Mouse (Mus musculus): ENCODE data around the gene Rbm45.

Rbm45 gene

DNA sequence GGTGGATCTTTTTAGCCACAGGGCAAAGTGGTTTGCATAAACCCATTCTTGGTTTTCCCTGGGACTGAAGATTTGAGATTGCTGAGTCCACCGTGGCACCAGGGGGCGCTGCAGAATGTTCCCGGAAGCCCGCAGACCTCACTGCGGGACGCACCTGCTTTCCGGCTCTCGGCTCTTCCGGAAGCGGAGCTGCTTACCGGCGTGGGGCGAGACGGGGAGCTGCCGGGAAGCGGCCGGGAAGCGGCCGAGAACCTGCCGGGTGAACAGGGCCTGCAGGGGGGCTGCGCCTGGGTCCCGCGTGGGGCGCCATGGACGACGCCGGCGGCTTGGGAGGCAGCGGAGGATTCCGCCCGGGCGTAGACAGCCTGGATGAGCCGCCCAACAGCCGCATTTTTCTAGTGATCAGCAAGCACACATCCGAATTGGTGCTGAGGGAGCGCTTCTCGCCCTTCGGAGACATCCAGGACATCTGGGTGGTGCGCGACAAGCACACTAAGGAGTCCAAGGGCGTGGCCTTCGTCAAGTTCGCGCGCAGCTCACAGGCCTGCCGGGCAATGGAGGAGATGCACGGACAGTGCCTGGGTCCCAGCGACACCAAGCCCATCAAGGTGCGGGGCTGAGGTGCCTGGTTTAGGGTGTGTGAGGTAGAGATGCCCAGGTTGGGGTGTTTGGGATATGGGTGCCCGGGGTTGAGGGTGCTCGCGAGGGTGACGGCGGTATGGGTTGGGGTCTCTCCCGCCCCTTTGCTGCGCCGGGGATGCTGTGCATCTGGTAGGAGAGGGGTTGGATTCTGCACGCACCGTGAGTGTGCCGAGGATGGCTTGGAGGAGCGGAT, at the start of gene Rbm45:
Gene Rbm45, plus strand, starts transcription at position 164 of the 835 bp plus-strand sequence.
- under 1% methylated on average over 61 of the region's 61 CpGs for WGBS

- 90% methylated on average over 6 of the region's 6 CpGs for WGBS
Observed at GRCm38 (mm10) chr2:76320336-76320735, 49.4 kb upstream of the Rbm45 start.

- 66% methylated on average over 21 of the region's 21 CpGs for WGBS
Observed at GRCm38 (mm10) chr2:76323185-76323875, 46.5 kb upstream of the Rbm45 start.

GRCm38 (mm10) chr2:76324463-76324862, 45.3 kb upstream of the Rbm45 start:
- WGBS = 76% methylated on average over 5 of the region's 5 CpGs

DNA sequence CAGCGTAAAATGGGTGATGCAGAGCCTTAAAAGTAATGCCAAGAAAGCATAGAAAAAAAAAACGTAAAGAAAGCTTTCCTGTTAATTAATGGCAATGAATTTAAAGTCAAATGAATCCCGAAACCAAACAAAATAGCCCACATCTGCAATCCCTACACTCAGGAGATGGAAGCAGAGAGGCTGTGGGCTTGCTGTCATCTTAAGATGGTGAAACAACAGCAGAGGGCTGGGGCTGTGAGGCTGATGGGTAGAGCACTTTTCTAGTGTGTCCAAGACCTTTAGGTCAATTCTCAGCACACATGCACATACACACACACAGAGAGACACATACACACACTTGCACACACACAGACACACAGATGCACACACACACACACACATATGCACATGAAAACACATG, 43.6 kb upstream of the Rbm45 start:
- 80% methylated on average over 3 of the region's 3 CpGs for WGBS

- WGBS = 96% methylated on average over 5 of the region's 5 CpGs
Observed at GRCm38 (mm10) chr2:76330081-76330480, 39.7 kb upstream of the Rbm45 start.

GRCm38 (mm10) chr2:76332161-76332805, 37.5 kb upstream of the Rbm45 start:
- 73% methylated on average over 11 of the region's 11 CpGs for WGBS

DNA sequence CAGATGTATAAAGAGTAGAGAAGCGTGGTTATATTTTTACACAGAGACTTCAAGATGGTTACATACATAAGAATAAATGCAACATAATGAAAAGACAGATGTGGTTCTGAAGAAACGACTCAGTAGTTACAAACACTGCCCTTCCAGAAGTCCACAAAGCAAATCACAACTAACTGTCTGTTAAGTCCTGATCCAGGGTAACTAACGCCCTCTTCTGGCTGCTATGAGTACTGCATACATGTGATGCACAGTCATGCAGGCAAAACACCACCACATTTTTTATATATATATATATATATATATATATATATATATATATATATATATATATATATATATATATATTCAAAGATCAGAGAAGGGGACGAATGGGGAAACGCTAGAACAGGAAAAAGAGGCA, 35.2 kb upstream of the Rbm45 start:
- 67% methylated on average over 5 of the region's 5 CpGs for WGBS

DNA sequence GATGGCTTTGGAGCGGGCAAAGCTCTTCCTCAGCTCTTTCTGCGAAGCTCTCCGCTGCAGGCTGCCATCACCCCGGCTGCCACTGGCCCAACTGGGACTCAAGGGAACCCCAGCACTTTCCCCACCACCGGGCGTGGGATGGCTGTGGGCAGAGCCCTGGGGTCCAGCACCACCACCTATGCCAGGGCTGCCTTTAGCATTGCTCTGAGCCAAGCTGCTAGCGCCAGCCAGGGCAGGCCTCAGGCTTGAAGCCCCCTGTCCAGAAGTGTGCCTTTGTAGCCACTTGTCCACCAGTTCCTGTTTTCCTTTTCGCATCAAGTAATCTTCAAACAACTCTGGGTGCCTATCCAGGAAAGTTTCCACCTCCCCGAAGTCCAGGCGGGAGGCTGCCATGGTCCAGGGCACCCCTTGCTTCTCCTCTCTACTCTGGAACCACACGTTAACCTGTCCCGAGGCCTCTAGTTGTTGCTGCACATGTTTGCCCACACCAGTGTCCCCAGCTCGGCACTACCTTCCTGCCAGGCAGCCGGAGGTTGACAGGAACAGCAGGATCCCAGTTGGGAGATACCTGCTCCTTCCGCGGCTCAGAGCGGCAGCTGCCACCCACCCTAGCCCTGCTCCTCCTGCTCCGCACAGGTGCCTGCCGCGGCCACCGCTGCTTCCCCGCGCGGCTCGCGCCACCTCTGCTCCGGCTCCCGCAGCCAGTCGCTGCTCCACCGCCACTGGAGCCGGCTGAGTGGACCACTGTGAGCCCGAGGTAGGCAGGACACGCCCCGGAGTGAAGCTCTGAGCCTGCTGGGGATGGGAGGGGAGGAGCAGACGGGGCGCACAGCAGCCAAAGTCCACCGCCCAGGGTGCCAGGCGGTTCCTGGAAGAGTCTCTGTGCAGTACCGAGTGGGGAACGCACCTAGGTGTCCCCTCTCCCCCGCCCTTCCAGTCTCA, 31.3 kb upstream of the Rbm45 start, which contains the start of gene Pde11a:
Gene Pde11a, minus strand, starts transcription at position 560 of the 942 bp plus-strand sequence.
- 19% methylated on average over 41 of the region's 41 CpGs for WGBS

- 87% methylated on average over 9 of the region's 9 CpGs for WGBS
Observed at GRCm38 (mm10) chr2:76342146-76342545, 27.6 kb upstream of the Rbm45 start.

- 37% methylated on average over 6 of the region's 6 CpGs for WGBS
Observed at GRCm38 (mm10) chr2:76347839-76348238, 21.9 kb upstream of the Rbm45 start.

GRCm38 (mm10) chr2:76360226-76360625, 9.6 kb upstream of the Rbm45 start, which contains the start of gene Cyct:
Gene Cyct (minus strand): TSS chr2:76360450.
- WGBS = 91% methylated on average over 11 of the region's 11 CpGs

DNA sequence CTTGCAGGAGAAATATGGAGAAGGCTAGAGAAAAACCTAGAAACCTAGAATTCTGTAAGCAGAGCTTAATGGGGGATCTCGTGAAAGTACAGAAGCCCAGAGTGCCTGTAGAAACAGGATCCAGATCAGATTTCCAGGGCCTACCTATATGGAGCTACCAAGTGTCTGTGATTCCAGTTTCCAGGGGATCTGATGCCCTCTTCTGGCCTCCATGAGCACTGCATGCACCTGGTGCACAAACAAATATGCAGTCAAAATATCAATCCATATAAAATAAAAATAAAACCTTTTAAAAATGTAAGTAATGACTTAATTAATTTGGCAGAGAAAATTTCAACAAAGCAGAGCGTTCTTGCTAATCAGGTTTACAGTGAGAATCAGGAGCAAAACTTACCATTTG, 7.7 kb upstream of the Rbm45 start:
- WGBS = 64% methylated on average over 2 of the region's 2 CpGs

GRCm38 (mm10) chr2:76365811-76366210, 4.0 kb upstream of the Rbm45 start:
- WGBS = 68% methylated on average over 4 of the region's 4 CpGs

DNA sequence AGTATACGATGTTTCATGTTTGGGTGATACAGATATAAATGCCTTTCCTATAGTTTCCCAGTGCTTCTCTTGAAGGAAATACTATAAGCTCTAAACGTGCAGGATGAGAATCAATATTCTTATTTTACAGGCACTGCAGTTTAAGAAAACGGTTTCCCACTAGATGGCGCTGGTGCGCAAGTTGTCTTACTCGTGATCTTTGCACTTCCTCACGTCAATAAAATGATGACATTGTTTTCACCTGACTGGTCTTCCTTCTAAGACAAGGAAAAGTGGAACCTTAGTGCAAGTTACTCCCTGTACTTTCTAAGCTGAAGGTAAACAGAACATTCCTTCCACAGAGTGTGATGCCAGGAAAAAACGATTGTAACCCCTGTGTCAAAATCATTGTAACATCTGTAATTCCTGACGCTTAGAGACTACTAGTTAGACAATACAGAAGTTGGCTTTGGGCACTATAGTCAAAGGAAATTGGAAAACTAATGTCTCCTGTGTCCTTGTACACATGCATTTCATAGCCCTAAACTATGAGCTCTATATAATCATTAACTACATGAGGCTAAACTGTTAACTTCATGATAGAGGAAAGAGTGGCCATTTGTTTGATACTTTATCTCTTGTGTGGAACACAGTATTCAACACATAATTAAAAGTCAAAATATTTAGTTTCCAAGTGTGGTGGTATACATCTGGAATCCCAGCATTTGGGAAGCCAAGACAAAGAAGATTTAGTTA, 2.4 kb upstream of the Rbm45 start:
- WGBS = 13% methylated on average over 9 of the region's 9 CpGs

DNA sequence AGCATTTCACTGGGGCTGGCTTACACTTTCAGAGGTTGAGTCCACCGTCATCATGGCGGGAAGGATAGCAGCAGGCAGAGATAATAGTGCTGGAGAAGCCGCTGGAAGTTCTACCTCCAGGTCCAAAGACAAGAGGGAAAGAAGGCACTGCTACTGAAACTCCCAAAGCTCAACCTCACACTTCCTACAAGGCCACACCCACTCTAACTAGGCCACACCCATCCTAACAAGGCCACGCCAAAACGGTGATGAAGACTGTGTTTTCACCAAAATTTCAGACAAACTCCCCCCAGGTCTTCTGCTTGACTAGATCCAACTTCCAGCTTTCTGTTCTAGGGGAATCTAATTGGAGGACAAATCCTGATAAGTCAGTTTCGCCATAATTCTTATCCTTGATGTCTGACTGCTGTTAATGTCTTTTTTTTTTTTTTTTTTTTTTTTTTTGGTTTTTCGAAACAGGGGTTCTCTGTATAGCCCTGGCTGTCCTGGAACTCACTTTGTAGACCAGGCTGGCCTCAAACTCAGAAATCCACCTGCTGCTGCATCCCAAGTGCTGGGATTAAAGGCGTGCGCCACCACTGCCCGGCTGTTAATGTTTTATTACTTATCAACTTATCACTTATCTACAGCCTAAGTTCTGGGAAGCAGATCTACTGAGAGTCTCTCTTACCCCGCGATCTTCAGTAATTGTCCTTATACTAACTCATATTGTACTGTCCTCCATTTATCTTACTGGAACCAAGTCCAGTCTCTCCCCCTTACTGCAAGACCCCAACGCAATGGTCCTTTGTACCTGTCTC, 723 bp upstream of the Rbm45 start:
- 75% methylated on average over 13 of the region's 13 CpGs for WGBS

DNA sequence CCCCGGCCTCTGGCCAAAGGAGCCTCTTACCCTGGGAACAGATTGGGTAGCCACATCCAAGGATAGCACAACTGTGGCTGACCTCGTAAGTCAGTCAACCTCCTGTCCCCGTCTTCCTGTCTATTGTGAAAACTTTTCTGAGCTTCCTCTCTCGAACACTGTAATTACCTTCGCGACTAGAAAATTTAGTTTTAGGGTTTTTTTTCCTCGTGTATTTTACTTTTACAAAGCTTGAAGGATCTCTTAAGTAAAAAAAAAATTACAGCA, 805 bp downstream of the Rbm45 start:
- 1% methylated on average over 7 of the region's 7 CpGs for WGBS

DNA sequence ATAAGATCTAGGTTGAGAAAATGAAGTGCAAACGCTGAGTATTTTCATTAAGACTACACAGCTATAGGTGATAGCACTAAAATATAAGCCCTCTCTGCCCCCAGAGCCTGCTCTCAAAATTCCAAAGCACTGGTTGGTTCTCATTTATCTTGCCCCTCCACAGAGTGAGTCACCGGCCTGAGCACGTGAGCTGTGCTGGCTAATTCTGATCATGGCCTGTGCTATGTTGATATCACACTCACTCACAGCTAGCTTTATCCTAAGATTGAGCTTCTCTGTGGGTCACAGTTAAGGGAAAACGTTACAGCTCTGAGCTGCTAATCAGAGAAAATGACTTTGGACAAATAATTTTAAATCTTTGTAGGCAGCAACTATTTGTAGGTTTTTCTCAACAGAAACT, 2.5 kb downstream of the Rbm45 start:
- 78% methylated on average over 4 of the region's 4 CpGs for WGBS

GRCm38 (mm10) chr2:76374544-76375206, 4.9 kb downstream of the Rbm45 start:
- 88% methylated on average over 6 of the region's 6 CpGs for WGBS
